Mouse (Mus musculus) C2C12 (cell line): ENCODE results near the gene BC005624.

Experiments used
- CTCF ChIP-seq: IDR thresholded peaks from one replicate; pipeline ENCODE4 v1.5.1; 2011; ENCODE audit not compliant: control insufficient read depth, insufficient read depth, insufficient read length
- FOSL1 ChIP-seq: IDR thresholded peaks from one replicate; pipeline ENCODE4 v1.8.0; 2011; ENCODE audit warnings: mild to moderate bottlenecking, low read length; ENCODE audit not compliant: poor library complexity, insufficient read depth, severe bottlenecking
- MAX ChIP-seq: IDR thresholded peaks from one replicate; pipeline ENCODE4 v1.6.1; 2011; ENCODE audit warnings: mild to moderate bottlenecking, control low read depth
- MYOD1 ChIP-seq: IDR thresholded peaks from one replicate; pipeline ENCODE4 v1.6.1; 2011; ENCODE audit warnings: low read depth; ENCODE audit not compliant: control insufficient read depth, insufficient read length
- MYOG ChIP-seq: IDR thresholded peaks from one replicate; pipeline ENCODE4 v1.6.1; 2011; ENCODE audit not compliant: control insufficient read depth, insufficient read length; ENCODE audit errors: extremely low read depth
- USF1 ChIP-seq: IDR thresholded peaks from one replicate; pipeline ENCODE4 v1.6.1; 2011; ENCODE audit warnings: low read depth, mild to moderate bottlenecking, control low read depth, moderate library complexity

DNA sequence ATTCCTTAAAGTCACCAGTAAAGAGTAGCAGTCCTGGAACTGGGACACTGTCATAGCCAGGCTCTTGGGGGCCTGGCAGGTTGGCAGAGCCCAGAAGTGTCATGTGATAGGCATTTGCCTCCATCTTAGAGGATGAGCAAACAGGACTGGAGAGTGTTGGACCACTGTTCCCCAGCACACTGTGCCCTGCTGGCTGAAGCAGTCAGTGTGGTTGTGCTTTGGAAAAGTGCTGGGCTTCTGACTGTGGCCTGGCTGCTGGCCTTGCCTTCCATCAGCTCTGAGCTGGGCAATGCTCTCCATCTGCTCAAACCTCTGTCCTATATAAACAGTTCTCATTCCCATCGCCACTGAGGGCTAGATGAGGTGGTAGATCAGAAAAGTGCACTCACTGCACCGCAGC is 38.2 kb upstream of the BC005624 start:
- TF ChIP-seq CTCF (no peak), USF1 (no peak), FOSL1 (no peak), MYOD1 (no peak), MYOG (no peak), MAX (no peak)
